Mouse (Mus musculus): ENCODE measurements at regions not wholly inside any gene's neighbourhood (a gene's known extent, or its start where the extent isn't known, plus 50 kb on each side); places are given as distances from the start of the nearest gene placed in this dataset.

- no peak for DNase-seq (ENCODE audit: low spot score)
These were observed 271.6 kb downstream of the Rnf144a start for GRCm38 (mm10) chr12:26143411-26143810.

- no peak for DNase-seq (ENCODE audit: low spot score)
These were observed 284.2 kb downstream of the Rnf144a start for GRCm38 (mm10) chr12:26130811-26131210.

DNA sequence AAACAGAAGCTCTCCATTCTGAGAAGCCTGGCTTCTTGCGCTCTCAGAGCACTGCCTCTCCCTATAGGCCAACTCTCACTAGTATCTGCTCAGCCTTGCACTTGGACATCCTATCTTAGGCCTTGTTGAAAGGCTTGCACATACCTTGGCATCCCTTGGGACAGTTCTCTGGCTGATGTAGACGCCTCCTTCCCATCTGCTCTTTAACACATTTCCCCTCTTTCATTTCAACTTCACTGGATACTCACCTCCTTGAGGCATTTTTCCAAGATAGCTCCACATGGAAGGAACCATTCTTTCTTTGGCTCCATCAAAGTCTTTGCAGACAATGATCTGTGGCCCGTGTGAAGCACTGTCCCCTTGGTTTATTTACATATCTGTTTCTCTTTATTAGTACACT is 285.0 kb downstream of the Rnf144a start:
- no peak for DNase-seq (ENCODE audit: low spot score)

GRCm38 (mm10) chr12:26129511-26129910 is 285.5 kb downstream of the Rnf144a start:
- DNase-seq (ENCODE audit: low spot score), result no peak

GRCm38 (mm10) chr12:26128851-26129250 is 286.2 kb downstream of the Rnf144a start:
- DNase-seq (ENCODE audit: low spot score), result no peak

- DNase-seq (ENCODE audit: low spot score), result no peak
These were observed 288.8 kb downstream of the Rnf144a start for GRCm38 (mm10) chr12:26126260-26126659.

- DNase-seq (ENCODE audit: low spot score), result no peak
These were observed 290.8 kb downstream of the Rnf144a start for GRCm38 (mm10) chr12:26124211-26124610.

DNA sequence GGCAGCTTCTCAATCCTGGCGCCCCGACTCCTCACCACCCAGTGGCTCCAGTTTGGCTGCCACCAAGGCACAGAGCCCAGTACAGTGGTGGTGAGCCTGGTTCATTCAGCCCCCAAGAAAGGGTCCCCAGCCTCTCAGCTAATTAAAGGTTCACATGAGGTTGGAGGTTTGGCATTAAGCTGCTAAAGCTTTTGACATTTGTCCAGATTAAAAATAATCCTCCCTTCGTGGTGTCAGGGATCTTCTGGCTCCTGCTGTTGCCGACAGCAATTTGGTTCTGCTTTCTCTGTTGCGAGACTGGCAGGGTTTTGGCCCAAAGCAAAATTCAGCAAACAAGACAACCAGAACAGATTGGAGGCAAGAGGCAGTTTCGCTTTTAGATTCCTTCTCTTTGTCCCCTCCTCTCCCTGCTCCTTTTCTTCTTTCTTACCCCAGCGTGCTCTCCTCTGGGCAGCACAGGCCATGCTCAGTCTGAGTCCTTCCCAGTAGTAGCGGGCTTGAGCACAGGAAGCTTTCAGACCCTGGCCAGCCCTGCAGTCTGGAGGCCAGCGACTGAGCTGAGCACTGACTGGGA is 299.6 kb downstream of the Rnf144a start:
- DNase-seq (ENCODE audit: low spot score), result no peak

DNA sequence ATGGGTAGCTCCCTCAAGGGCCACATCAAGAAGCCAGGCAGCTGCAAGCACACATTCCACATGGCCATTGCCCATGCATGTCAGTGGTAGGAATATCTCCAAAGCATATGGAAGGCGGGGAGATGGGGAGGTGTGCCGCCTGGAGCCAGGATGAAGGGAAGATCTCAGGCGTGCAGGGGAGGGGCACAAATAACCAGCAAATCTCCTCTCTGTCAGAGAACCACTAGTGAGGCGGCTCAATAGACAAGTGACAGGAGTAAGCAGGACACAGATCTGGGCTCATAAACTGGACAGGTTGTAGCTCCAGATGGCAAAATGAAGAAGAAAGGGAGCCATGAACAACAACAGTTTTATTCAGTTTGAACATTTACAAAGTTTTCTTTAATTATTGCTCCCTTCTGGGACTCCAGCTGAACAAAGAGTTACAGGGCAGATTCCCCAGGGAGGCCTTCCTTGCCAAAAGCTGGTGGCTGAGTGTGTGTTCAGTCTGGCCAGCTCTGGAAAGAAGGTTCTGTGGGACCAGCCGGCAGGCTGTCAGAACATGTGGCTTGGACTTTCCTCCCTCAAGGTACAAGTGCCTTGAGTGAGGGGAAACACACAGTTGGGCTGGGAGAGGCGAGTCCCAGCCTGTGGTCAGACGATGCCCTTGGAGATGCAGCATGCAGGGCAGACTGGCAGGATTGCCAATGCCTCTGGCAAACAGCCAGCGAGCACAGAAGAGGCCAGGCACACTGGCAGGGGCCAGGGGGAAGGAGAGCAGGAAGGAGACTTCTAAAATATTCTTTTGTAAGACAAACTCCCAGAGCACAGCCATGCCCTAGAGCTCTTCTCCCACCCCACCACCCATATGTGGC is 302.7 kb downstream of the Rnf144a start:
- DNase-seq (ENCODE audit: low spot score), result peak; percentile 64

- DNase-seq (ENCODE audit: low spot score), result no peak
These were observed 305.2 kb downstream of the Rnf144a start for GRCm38 (mm10) chr12:26109866-26110265.

DNA sequence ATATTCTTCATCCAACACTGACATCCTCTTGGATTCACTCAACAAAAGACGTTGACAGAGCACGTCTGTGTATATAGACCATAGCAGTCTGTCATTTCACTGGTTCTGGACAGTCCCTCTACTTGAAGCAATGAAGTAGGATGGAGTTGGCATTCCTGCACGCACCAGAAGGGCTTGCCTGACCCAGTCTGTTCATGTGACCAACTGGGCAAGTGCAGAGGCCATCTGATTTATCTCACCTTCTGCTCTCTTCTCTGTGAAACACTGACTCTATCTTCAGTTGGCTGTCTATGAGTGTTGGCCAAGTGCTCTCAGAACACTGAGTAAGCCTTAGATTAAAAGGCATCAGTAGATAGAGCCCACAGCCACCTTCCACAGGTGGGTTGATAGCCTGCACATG is 310.7 kb downstream of the Rnf144a start:
- no peak for DNase-seq (ENCODE audit: low spot score)

- no peak for DNase-seq (ENCODE audit: low spot score)
These were observed 312.7 kb downstream of the Rnf144a start for GRCm38 (mm10) chr12:26102384-26102783.

DNA sequence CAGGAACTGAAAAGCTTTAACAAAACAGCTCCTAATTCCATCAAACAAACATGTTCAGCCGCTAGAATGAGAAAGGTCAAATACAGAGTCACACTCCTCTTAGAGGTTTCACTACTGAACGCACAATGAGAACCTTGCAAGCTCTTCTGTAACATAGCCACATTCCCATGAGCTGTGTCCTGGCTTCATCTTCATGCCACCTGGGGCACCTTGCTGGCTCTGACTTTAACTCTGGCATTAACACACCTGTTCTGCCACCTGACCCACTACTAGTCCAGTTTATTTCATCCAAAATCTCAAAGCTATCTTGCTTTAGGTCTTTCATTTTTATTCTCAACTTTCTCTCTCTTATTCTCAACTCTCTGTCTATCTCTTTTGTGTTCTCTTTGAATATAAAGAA is 314.9 kb downstream of the Rnf144a start:
- no peak for DNase-seq (ENCODE audit: low spot score)

GRCm38 (mm10) chr12:26099176-26099575 is 315.9 kb downstream of the Rnf144a start:
- no peak for DNase-seq (ENCODE audit: low spot score)

GRCm38 (mm10) chr12:26092311-26092710 is 322.7 kb downstream of the Rnf144a start:
- DNase-seq (ENCODE audit: low spot score), result no peak

- DNase-seq (ENCODE audit: low spot score), result no peak
These were observed 323.2 kb downstream of the Rnf144a start for GRCm38 (mm10) chr12:26091865-26092264.

DNA sequence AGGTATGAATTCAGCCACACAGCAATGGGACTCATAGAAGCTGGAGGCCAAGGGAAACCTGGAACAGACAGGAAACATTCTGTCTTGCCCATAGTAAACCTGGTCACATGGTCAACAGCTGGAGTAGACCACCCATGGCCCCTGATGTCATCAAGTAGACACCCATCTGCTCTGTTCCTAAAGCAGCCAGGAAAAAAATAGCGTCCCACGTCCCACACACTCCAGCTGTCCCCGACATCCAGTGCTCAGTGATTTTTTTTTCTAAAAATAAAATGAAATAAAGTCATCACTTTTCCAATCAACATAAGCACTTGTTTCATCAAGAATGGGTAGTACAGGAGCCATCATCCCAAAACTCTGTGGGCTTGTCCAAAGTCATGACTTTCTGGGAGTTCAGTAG is 326.7 kb downstream of the Rnf144a start:
- no peak for DNase-seq (ENCODE audit: low spot score)

DNA sequence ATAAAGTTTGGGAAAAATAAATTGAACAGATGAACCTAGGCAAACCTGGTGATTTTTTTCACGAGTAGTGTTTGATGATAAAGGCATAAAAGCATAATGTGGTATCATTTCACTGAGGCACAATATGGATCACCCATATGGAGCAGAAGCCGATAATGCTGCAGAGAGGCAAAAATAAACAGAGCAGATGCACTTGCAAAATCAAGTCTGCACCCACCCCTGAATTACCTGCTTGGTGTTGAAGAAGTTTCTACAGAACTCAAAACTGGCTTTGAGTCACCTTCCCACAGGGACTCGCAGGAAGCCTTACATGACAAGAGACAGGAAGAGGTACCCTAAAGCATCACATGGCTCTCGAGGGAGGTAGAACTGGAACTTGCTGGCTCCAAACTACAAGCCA is 328.1 kb downstream of the Rnf144a start:
- DNase-seq (ENCODE audit: low spot score), result no peak

GRCm38 (mm10) chr12:26086414-26086813 is 328.6 kb downstream of the Rnf144a start:
- no peak for DNase-seq (ENCODE audit: low spot score)

- no peak for DNase-seq (ENCODE audit: low spot score)
These were observed 335.9 kb downstream of the Rnf144a start for GRCm38 (mm10) chr12:26079061-26079625.

DNA sequence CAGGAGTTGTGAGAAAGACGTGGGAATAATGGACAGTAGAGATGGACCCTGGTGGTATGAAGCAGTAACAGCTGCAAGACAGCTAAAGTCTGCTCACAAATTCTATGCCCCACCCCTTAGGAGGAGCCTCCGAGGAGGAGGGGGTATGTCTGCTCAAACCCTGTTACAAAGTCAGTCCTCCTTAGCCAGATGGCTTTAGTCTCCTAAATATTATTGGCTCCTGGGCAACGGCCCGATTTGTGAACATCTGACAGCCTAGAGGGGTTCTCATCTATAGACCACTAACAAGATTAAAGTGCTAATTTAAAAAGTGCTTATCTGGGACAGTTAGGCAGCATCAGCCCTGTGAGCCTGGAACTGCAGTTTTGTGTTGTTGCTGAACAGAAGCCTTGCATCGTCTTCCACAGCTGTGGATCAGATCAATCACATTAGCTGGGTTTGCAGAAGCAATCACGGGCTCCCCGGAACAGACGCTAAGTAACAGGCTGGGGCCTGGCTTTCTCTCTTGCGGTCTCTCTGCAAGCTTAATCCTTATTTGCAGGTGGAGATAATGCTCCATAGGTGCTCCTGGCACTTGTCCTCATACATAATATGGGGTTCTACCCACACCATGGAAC is 339.3 kb downstream of the Rnf144a start:
- no peak for DNase-seq (ENCODE audit: low spot score)

GRCm38 (mm10) chr12:26072180-26072579 is 342.9 kb downstream of the Rnf144a start:
- no peak for DNase-seq (ENCODE audit: low spot score)

DNA sequence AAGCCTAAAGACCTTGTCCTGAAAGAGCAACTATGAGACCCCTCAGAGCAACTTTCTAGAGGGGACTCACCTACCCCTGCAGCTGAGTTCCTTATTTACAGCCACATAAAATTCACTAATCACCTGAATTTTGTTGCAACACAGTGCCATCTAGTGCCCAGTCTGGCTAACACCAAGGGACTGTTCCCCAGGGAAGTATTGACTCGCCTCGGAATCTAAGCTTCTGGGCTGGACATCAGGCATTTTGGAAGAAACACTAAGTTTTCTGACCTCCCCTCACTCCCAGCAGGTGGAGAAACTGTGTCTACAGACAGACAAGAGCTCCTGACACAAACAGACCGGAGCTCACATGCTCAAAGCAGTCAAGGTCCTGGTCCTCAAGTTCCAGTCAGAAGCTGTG is 343.4 kb downstream of the Rnf144a start:
- DNase-seq (ENCODE audit: low spot score), result peak; percentile 75

Data from testis, postnatal 10 days (tissue).